Mouse (Mus musculus): ENCODE measurements around the gene Il21r. TPM values are rescaled to one million over a fixed set of nuclear protein-coding genes. Genes with fewer than 3 reads are reported as not detected.

Il21r gene
- polyA plus RNA-seq, 1 experiment from 2014 or later: 0.34 TPM

DNA sequence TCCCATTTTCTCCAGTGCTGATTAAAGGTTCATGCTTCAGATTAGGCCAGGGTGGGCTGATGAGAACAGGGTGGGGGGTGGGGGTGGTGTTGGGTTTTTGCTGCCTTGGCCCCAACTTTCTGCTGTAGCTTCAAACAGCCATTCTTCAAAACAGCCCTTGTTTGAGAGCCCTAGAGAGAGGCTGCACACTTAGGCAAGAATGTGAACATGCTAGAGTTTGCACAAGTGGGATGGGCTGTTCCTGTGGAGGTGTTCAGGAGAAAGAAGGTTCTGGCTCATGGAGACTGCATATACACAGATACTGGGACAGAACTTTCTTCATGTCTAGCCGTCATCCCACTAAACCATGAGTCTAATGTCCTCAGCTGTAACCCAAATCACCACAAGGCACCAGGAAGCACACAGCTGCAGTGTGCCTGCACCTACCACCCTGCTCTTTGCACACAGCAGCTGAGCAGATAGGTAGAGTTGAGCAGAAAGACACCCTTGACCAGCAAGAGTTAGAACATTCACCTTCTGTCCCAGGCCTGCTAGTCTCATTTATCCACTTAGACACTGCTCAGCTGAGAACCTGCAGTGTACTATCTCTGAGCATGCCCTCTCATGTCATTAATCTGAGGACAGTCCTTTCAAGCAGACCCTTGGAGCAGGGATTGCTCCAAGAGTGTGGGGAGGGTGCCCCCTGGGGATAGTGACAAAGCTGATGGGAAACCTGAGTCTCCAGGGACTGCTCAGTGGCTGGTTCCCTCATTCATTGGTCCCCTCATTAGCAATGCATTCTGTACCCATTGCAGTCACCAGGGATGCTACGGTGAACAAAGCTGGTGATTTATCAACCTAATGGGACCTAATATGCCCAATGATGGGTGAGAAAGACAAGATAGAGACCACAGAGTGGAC is 3.3 kb downstream of the Il21r start:
- 80% methylated on average over 2 of the region's 2 CpGs for WGBS
- no peak overlapping the region for H3K4me2 ChIP-seq (replicated peaks; ENCODE audit: low read depth, low read length)
- 0 out of 2 replicates have a peak, but pooled peaks cover 4% of the 10 kb centered on the region for H3K9me3 ChIP-seq (ENCODE audit: low read length)
- H3K4me3 ChIP-seq (ENCODE audit: low read length): no peak overlapping the region
- H3K9ac ChIP-seq (replicated peaks; ENCODE audit: low read length): no peak overlapping the region
- H3K36me3 ChIP-seq (ENCODE audit: insufficient read depth, low read length): no peaks in the 10 kb centered on the region
- H3K27me3 ChIP-seq (ENCODE audit: insufficient read depth, low read length): no peaks in the 10 kb centered on the region
- no peak overlapping the region for H3K27ac ChIP-seq (ENCODE audit: low read length)
- ATAC-seq (ENCODE audit: low FRiP score, low TSS enrichment): no peak
- H3K4me1 ChIP-seq (ENCODE audit: insufficient read depth, low read length): no peaks in the 10 kb centered on the region

DNA sequence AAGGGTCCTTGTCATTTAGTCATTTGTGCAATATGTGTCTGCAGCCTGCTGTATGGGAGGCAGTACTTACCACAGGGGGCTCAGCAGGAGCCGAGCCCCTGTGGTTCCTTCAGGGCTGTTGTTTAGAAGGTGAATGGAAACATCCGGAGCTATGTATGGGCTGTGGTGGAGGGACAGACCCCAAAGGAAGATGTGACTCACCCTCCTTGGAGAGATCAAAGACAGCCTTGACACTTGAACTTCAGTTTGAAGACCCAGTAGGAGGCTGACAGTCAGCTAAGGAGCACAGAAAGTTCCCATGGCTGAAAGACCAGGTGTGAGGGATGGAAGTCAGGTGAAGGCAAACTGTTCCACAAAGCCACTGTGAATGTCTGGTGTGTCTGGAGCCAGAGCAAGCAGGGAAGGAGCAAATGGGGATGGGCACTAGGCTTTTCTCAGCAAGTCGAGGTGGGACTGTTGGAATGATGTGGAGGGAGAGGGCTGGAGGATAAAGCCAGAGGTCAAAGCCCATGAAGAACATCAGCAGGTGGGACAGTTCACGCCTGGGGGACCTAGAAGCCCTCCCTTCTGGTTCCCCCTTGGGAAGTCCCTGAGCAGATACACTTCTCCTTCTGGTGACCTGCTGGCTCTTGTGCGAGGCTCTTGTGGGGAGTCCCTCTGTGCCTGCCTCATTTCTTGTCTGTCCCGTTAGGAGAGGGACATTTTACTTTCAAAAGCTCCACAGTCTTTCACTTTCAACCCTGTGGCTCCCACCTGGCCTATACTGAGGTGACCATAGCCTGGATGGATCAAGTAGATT is 4.4 kb downstream of the Il21r start:
- no peak overlapping the region for H3K4me2 ChIP-seq (replicated peaks; ENCODE audit: low read depth, low read length)
- no peak overlapping the region for H3K9ac ChIP-seq (replicated peaks; ENCODE audit: low read length)
- 65% methylated on average over 6 of the region's 6 CpGs for WGBS
- no peaks in the 10 kb centered on the region for H3K36me3 ChIP-seq (ENCODE audit: insufficient read depth, low read length)
- no peak overlapping the region for H3K4me3 ChIP-seq (ENCODE audit: low read length)
- no peak for ATAC-seq (ENCODE audit: low FRiP score, low TSS enrichment)
- no peaks in the 10 kb centered on the region for H3K27me3 ChIP-seq (ENCODE audit: insufficient read depth, low read length)
- no peak overlapping the region for H3K27ac ChIP-seq (ENCODE audit: low read length)
- 0 out of 2 replicates have a peak, but pooled peaks cover 4% of the 10 kb centered on the region for H3K9me3 ChIP-seq (ENCODE audit: low read length)
- no peaks in the 10 kb centered on the region for H3K4me1 ChIP-seq (ENCODE audit: insufficient read depth, low read length)

DNA sequence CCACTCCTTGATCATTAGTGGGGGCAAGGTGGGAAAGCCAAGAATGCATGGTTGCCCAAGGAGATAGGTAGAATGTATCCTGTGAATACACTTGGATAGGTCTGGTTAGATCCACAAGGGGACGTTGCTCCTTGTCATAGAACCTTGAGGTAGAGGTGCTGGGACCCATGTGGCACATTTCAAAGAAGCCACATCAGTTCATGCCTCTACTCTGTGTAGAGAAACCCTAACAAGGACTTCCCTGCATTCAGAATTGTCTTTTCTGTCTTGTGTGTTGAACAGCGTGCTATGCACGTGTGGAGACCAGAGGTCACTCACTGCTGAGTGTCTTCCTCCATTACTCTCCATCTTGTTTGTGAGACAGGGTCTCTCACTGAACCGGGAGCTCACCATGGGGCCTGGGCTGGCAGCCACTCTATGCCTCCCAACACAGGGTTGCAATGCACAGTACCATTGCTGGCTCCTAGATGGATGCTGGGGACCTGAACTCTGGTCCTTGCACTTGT is 5.0 kb downstream of the Il21r start:
- Histone ChIP-seq H3K4me3 (ENCODE audit: low read length) (no peak overlapping the region), H3K9ac (replicated peaks; ENCODE audit: low read length) (no peak overlapping the region), H3K4me1 (ENCODE audit: insufficient read depth, low read length) (no peaks in the 10 kb centered on the region), H3K27me3 (ENCODE audit: insufficient read depth, low read length) (no peaks in the 10 kb centered on the region), H3K4me2 (replicated peaks; ENCODE audit: low read depth, low read length) (no peak overlapping the region), H3K9me3 (ENCODE audit: low read length) (0 out of 2 replicates have a peak, but pooled peaks cover 4% of the 10 kb centered on the region), H3K36me3 (ENCODE audit: insufficient read depth, low read length) (no peaks in the 10 kb centered on the region), H3K27ac (ENCODE audit: low read length) (no peak overlapping the region)
- ATAC-seq (ENCODE audit: low FRiP score, low TSS enrichment): no peak
- WGBS: 88% methylated on average over 4 of the region's 4 CpGs

DNA sequence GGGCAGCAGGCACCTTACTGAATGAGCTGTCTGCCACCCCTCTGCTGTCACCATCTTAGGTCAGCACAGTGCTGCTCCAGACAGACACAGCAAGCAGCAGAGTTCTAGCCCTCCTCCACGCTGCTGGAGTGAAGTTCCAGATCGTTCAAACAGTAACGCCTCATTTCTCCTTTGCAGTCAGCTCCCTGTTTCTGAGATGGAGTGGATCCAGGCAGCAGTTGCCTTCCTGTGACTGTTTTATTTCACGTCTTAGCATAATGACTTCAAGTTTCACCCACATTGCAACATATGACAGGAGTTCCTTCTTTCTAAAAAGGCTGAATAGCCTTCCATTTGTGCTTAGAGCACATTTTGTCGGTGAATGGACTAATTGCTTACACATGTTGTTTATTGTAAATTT is 10.3 kb downstream of the Il21r start:
- no peaks in the 10 kb centered on the region for H3K36me3 ChIP-seq (ENCODE audit: insufficient read depth, low read length)
- no peak overlapping the region for H3K9ac ChIP-seq (replicated peaks; ENCODE audit: low read length)
- 0 out of 2 replicates have a peak, but pooled peaks cover 4% of the 10 kb centered on the region for H3K9me3 ChIP-seq (ENCODE audit: low read length)
- WGBS: 71% methylated on average over 5 of the region's 5 CpGs
- H3K27me3 ChIP-seq (ENCODE audit: insufficient read depth, low read length): no peaks in the 10 kb centered on the region
- H3K4me1 ChIP-seq (ENCODE audit: insufficient read depth, low read length): no peaks in the 10 kb centered on the region
- no peak overlapping the region for H3K27ac ChIP-seq (ENCODE audit: low read length)
- no peak overlapping the region for H3K4me2 ChIP-seq (replicated peaks; ENCODE audit: low read depth, low read length)
- no peak overlapping the region for H3K4me3 ChIP-seq (ENCODE audit: low read length)
- ATAC-seq (ENCODE audit: low FRiP score, low TSS enrichment): no peak

DNA sequence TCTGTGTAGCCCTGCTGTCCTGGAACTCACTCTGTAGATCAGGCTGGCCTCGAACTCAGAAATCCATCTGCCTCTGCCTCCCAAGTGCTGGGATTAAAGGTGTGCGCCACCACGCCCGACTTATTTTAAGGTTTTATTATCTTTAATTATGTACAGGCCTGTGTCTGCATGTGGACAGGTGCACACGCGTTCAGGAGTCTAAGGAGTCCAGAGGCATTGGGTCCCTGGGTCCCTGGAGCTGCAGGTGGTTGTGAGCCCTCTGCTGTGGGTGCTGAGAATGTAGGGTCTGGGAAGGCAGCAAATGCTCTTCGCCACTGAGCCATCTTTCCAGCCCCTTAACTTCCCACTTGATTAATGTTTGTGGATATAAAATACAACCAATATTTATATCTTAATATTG is 12.2 kb downstream of the Il21r start:
- no peak overlapping the region for H3K4me3 ChIP-seq (ENCODE audit: low read length)
- H3K9ac ChIP-seq (replicated peaks; ENCODE audit: low read length): no peak overlapping the region
- no peak for ATAC-seq (ENCODE audit: low FRiP score, low TSS enrichment)
- H3K36me3 ChIP-seq (ENCODE audit: insufficient read depth, low read length): no peaks in the 10 kb centered on the region
- H3K27ac ChIP-seq (ENCODE audit: low read length): no peak overlapping the region
- no peaks in the 10 kb centered on the region for H3K9me3 ChIP-seq (ENCODE audit: low read length)
- 86% methylated on average over 7 of the region's 7 CpGs for WGBS
- H3K4me2 ChIP-seq (replicated peaks; ENCODE audit: low read depth, low read length): no peak overlapping the region
- H3K4me1 ChIP-seq (ENCODE audit: insufficient read depth, low read length): no peaks in the 10 kb centered on the region
- H3K27me3 ChIP-seq (ENCODE audit: insufficient read depth, low read length): no peaks in the 10 kb centered on the region

DNA sequence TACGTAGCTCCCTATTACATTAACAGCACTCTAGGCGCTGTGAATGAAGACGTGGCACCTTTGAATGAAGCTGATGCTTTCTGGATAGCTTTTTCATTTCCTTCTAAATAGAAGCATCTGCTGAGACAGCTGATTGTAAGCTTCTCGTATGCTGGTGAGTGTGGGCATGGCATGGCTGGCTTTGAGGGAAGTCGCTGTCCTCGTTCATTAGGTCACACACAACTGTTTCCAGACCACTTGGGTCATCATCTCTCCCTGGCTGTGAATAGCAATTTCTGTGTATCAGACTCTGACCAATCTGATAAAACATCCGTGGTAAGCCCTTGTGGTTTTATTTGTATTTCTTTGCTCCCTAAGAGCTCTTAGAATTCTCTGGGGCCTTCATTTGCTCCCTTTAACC is 14.8 kb downstream of the Il21r start:
- H3K36me3 ChIP-seq (ENCODE audit: insufficient read depth, low read length): no peaks in the 10 kb centered on the region
- 82% methylated on average over 7 of the region's 7 CpGs for WGBS
- no peak overlapping the region for H3K27ac ChIP-seq (ENCODE audit: low read length)
- no peak overlapping the region for H3K4me2 ChIP-seq (replicated peaks; ENCODE audit: low read depth, low read length)
- ATAC-seq (ENCODE audit: low FRiP score, low TSS enrichment): no peak
- H3K27me3 ChIP-seq (ENCODE audit: insufficient read depth, low read length): no peaks in the 10 kb centered on the region
- H3K9ac ChIP-seq (replicated peaks; ENCODE audit: low read length): no peak overlapping the region
- no peak overlapping the region for H3K4me3 ChIP-seq (ENCODE audit: low read length)
- no peaks in the 10 kb centered on the region for H3K4me1 ChIP-seq (ENCODE audit: insufficient read depth, low read length)
- H3K9me3 ChIP-seq (ENCODE audit: low read length): no peaks in the 10 kb centered on the region

DNA sequence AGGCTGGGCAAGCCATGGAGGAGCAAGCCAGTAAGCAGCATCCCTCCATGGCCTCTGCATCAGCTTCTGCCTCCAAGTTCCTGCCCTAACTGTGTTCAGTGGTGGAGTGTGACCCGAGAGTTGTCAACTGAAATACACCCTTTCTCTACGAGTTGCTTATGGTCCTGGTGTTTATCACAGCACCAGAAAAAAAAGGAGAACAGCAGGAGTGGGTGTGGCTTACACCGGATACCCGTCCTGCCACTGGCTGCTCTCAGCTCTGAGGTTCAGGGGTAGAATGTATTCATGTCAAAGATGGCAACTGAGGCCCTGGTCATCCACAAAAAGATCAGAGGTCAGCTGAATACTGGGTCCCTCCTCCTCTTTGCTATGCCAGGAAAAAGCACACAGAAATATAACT is 16.8 kb downstream of the Il21r start:
- H3K36me3 ChIP-seq (ENCODE audit: insufficient read depth, low read length): no peaks in the 10 kb centered on the region
- no peaks in the 10 kb centered on the region for H3K27me3 ChIP-seq (ENCODE audit: insufficient read depth, low read length)
- 71% methylated on average over 4 of the region's 4 CpGs for WGBS
- H3K9me3 ChIP-seq (ENCODE audit: low read length): no peaks in the 10 kb centered on the region
- no peak overlapping the region for H3K27ac ChIP-seq (ENCODE audit: low read length)
- no peak overlapping the region for H3K4me2 ChIP-seq (replicated peaks; ENCODE audit: low read depth, low read length)
- no peaks in the 10 kb centered on the region for H3K4me1 ChIP-seq (ENCODE audit: insufficient read depth, low read length)
- H3K4me3 ChIP-seq (ENCODE audit: low read length): no peak overlapping the region
- ATAC-seq (ENCODE audit: low FRiP score, low TSS enrichment): no peak
- H3K9ac ChIP-seq (replicated peaks; ENCODE audit: low read length): no peak overlapping the region

DNA sequence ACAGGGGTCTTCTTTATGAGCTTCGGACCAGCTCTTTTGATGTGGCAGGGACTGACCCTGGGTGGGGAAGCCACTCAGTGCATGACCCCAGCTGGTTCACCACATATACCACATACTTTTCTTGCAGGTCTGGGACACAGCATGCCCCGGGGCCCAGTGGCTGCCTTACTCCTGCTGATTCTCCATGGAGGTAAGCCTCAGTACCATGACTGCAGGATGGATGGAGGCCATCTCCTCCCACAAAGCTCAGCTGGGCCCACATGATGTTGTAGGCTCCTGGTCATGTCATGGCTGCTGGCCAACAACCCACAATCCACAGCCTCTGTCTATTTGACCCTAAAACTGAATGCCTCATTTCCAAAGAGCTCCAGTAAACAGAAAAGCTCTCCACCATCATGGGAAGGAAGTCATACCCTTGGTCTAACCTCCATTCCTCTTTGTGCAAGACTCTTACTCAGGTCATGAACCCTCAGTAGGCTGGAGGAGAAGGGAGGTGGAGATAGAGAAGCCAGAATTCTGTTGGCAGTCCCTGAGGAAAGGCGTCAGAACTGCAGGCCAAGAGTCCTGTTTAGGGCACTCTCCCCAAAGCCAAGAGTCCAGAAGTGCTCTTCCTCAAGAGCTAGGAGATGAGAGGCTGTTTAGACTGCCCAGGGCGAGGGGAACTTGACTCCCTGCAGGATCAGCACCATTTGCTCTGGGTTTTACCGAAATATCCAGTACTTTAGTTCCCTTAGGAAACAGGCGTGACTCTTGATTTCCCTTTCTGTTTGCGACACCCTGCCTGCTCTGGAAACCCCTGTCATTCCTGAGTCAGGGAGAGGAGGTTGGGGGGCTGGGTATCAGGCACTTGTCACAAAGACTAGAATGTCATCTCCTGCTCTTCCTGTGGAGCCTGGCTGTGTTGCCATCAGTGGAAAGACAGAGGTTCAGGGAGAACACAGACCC is 19.8 kb downstream of the Il21r start:
- WGBS: 64% methylated on average over 7 of the region's 7 CpGs
- no peaks in the 10 kb centered on the region for H3K27me3 ChIP-seq (ENCODE audit: insufficient read depth, low read length)
- no peaks in the 10 kb centered on the region for H3K36me3 ChIP-seq (ENCODE audit: insufficient read depth, low read length)
- H3K27ac ChIP-seq (ENCODE audit: low read length): no peak overlapping the region
- H3K4me2 ChIP-seq (replicated peaks; ENCODE audit: low read depth, low read length): no peak overlapping the region
- H3K9ac ChIP-seq (replicated peaks; ENCODE audit: low read length): no peak overlapping the region
- H3K9me3 ChIP-seq (ENCODE audit: low read length): no peaks in the 10 kb centered on the region
- no peaks in the 10 kb centered on the region for H3K4me1 ChIP-seq (ENCODE audit: insufficient read depth, low read length)
- H3K4me3 ChIP-seq (ENCODE audit: low read length): no peak overlapping the region
- ATAC-seq (ENCODE audit: low FRiP score, low TSS enrichment): no peak

DNA sequence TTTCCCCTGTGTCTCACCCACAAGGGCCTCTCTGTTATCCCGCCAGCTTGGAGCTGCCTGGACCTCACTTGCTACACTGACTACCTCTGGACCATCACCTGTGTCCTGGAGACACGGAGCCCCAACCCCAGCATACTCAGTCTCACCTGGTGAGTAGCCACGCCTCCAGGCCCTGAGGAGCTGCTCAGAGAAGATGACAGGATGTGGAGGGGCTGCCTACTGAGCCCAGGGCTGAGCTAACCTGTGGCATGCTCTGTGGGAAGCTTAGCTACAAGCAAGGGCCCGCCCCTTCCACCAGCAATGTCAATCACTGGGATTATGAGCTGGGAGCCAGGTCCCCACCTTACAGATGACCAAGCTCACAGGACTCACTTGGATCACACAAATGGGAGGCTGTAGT is 22.0 kb downstream of the Il21r start:
- no peak for ATAC-seq (ENCODE audit: low FRiP score, low TSS enrichment)
- WGBS: 70% methylated on average over 4 of the region's 4 CpGs
- no peaks in the 10 kb centered on the region for H3K36me3 ChIP-seq (ENCODE audit: insufficient read depth, low read length)

More for the DNA sequence above, 22.0 kb downstream of the Il21r start:
- H3K4me1 ChIP-seq (ENCODE audit: insufficient read depth, low read length): no peaks in the 10 kb centered on the region
- no peak overlapping the region for H3K4me2 ChIP-seq (replicated peaks; ENCODE audit: low read depth, low read length)
- 0 out of 2 replicates have a peak, but pooled peaks cover 7% of the 10 kb centered on the region for H3K9me3 ChIP-seq (ENCODE audit: low read length)
- no peak overlapping the region for H3K4me3 ChIP-seq (ENCODE audit: low read length)
- no peaks in the 10 kb centered on the region for H3K27me3 ChIP-seq (ENCODE audit: insufficient read depth, low read length)
- no peak overlapping the region for H3K9ac ChIP-seq (replicated peaks; ENCODE audit: low read length)
- H3K27ac ChIP-seq (ENCODE audit: low read length): no peak overlapping the region
